Mouse (Mus musculus): ENCODE data around the gene Mical1. TPM values are rescaled to one million over a fixed set of nuclear protein-coding genes. Genes with fewer than 3 reads are reported as not detected.

The Mical1 gene
- total and polyA plus RNA-seq, 3 experiments, result 1.3 to 15.7 TPM; not detected in 1

GRCm38 (mm10) chr10:41523386-41523785 is 47.3 kb downstream of the Mical1 start:
- Histone ChIP-seq H3K9me3 (replicated peaks; ENCODE audit: insufficient read depth, low read length) (no peaks in the 10 kb centered on the region), H3K27ac (ENCODE audit: control insufficient read depth, low read depth, low read length) (peak overlapping the region; percentile 17; the same call in 1 of the 2 replicates), H3K36me3 (ENCODE audit: control insufficient read depth in 1 of 2, insufficient read depth in 2 of 2, low read length in 2 of 2) (peaks cover 15 to 41% of the 10 kb centered on the region in 2 experiments), H3K79me2 (ENCODE audit: control insufficient read depth, insufficient read depth, low read length, poor library complexity) (peaks cover 31% of the 10 kb centered on the region), H3K4me3 (ENCODE audit: control insufficient read depth in 1 of 2, insufficient read depth in 1 of 2, low read depth in 2 of 2, low read length in 2 of 2) (no peak overlapping the region), H3K9ac (ENCODE audit: control insufficient read depth, low read depth, low read length, poor library complexity, severe bottlenecking) (no peak overlapping the region), H3K4me1 (ENCODE audit: control insufficient read depth in 1 of 2, insufficient read depth in 2 of 2, low read length in 2 of 2) (peaks cover 18 to 27% of the 10 kb centered on the region in 2 experiments), H3K27me3 (ENCODE audit: control insufficient read depth in 1 of 2, insufficient read depth in 2 of 2, low read length in 2 of 2) (no peaks in the 10 kb centered on the region)
- no peak for TF ChIP-seq NELFE (IDR thresholded peaks at IDR 0.05; ENCODE audit: low read depth, low read length)
- no peak for TF ChIP-seq CHD1 (IDR thresholded peaks at IDR 0.05; ENCODE audit: low read depth, low read length)
- TF ChIP-seq POLR2AphosphoS2 (IDR thresholded peaks at IDR 0.05; ENCODE audit: low read length), result no peak
- no peak for TF ChIP-seq RCOR1 (IDR thresholded peaks at IDR 0.05; ENCODE audit: low read depth, low read length)
- no peak for TF ChIP-seq ZKSCAN1 (IDR thresholded peaks at IDR 0.05; ENCODE audit: low read depth, low read length)
- TF ChIP-seq NRF1 (IDR thresholded peaks at IDR 0.05; ENCODE audit: insufficient read depth, low read depth, low read length, poor library complexity, severe bottlenecking), result no peak
- no peak for TF ChIP-seq POLR2A (IDR thresholded peaks at IDR 0.05; ENCODE audit: control insufficient read depth in 1 of 2, insufficient read depth in 1 of 2, low read depth in 1 of 2, low read length in 2 of 2, poor library complexity in 1 of 2)
- no peak for TF ChIP-seq CTCF (IDR thresholded peaks at IDR 0.05 in 2 of 3, conservative IDR thresholded peaks at IDR 0.05 in 1 of 3; ENCODE audit: control insufficient read depth in 1 of 3, insufficient read depth in 1 of 3, low read depth in 2 of 3, low read length in 3 of 3, poor library complexity in 1 of 3, severe bottlenecking in 1 of 3)
- no peak for TF ChIP-seq TAL1 (IDR thresholded peaks at IDR 0.05; ENCODE audit: low read length)
- no peak for TF ChIP-seq CHD2 (IDR thresholded peaks at IDR 0.05; ENCODE audit: low read length)
- TF ChIP-seq MAZ (IDR thresholded peaks at IDR 0.05; ENCODE audit: low read depth, low read length), result no peak
- no peak for TF ChIP-seq ZNF384 (IDR thresholded peaks at IDR 0.05; ENCODE audit: low read depth, low read length)
- TF ChIP-seq KAT2A (conservative IDR thresholded peaks at IDR 0.05; ENCODE audit: low read depth, low read length), result no peak
- TF ChIP-seq MAX (IDR thresholded peaks at IDR 0.05; ENCODE audit: low read length), result no peak
- TF ChIP-seq TBP (IDR thresholded peaks at IDR 0.05; ENCODE audit: low read depth, low read length), result no peak
- TF ChIP-seq ELF1 (IDR thresholded peaks at IDR 0.05; ENCODE audit: low read depth, low read length), result no peak
- no peak for TF ChIP-seq MYC (IDR thresholded peaks at IDR 0.05; ENCODE audit: low read depth, low read length)
- no peak for TF ChIP-seq UBTF (IDR thresholded peaks at IDR 0.05; ENCODE audit: borderline replicate concordance, insufficient read depth, low read depth, low read length)
- no peak for TF ChIP-seq HCFC1 (IDR thresholded peaks at IDR 0.05; ENCODE audit: low read depth, low read length)
- TF ChIP-seq MAFK (IDR thresholded peaks at IDR 0.05; ENCODE audit: borderline replicate concordance, low read depth, low read length), result no peak
- DNase-seq (ENCODE audit: low read depth, low spot score), result peak; percentile 25

GRCm38 (mm10) chr10:41525696-41526095 is 49.6 kb downstream of the Mical1 start:
- Histone ChIP-seq H3K36me3 (ENCODE audit: control insufficient read depth in 1 of 2, insufficient read depth in 2 of 2, low read length in 2 of 2) (peaks cover 25 to 43% of the 10 kb centered on the region in 2 experiments), H3K9me3 (replicated peaks; ENCODE audit: insufficient read depth, low read length) (no peaks in the 10 kb centered on the region), H3K79me2 (ENCODE audit: control insufficient read depth, insufficient read depth, low read length, poor library complexity) (peaks cover 19% of the 10 kb centered on the region), H3K4me3 (ENCODE audit: control insufficient read depth in 1 of 2, insufficient read depth in 1 of 2, low read depth in 2 of 2, low read length in 2 of 2) (no peak overlapping the region), H3K9ac (ENCODE audit: control insufficient read depth, low read depth, low read length, poor library complexity, severe bottlenecking) (no peak overlapping the region), H3K27ac (ENCODE audit: control insufficient read depth, low read depth, low read length) (no peak overlapping the region), H3K27me3 (ENCODE audit: control insufficient read depth in 1 of 2, insufficient read depth in 2 of 2, low read length in 2 of 2) (no peaks in the 10 kb centered on the region), H3K4me1 (ENCODE audit: control insufficient read depth in 1 of 2, insufficient read depth in 2 of 2, low read length in 2 of 2) (peaks cover 18 to 27% of the 10 kb centered on the region in 2 experiments)
- TF ChIP-seq ZKSCAN1 (IDR thresholded peaks at IDR 0.05; ENCODE audit: low read depth, low read length), result no peak
- TF ChIP-seq BHLHE40 (IDR thresholded peaks at IDR 0.05; ENCODE audit: borderline replicate concordance, low read depth, low read length), result peak; percentile 26; the same call in 1 of the 2 replicates
- no peak for DNase-seq (ENCODE audit: low read depth, low spot score)
